Mouse (Mus musculus): ENCODE results near the gene Gemin4. TPM values are rescaled to one million over a fixed set of nuclear protein-coding genes. Genes with fewer than 3 reads are reported as not detected.

Gemin4 gene
- polyA plus RNA-seq, 1 experiment from 2014 or later, result 13.8 TPM

- H3K9ac ChIP-seq (replicated peaks; ENCODE audit: low read depth), result no peak overlapping the region
Measured at GRCm38 (mm10) chr11:76168976-76169375, 48.5 kb downstream of the Gemin4 start.

GRCm38 (mm10) chr11:76167079-76167765 is 50.2 kb downstream of the Gemin4 start:
- H3K4me2 ChIP-seq (replicated peaks; ENCODE audit: low read depth, low read length), result no peak overlapping the region
- H3K4me1 ChIP-seq (ENCODE audit: insufficient read depth, low read depth, low read length), result no peaks in the 10 kb centered on the region
- WGBS, result 12% methylated on average over 5 of the region's 5 CpGs
- no peak overlapping the region for H3K27ac ChIP-seq (ENCODE audit: low read length)
- H3K4me3 ChIP-seq (ENCODE audit: low read depth, low read length), result no peak overlapping the region
- ATAC-seq, result peak; percentile 59
- no peak overlapping the region for H3K9ac ChIP-seq (replicated peaks; ENCODE audit: low read depth)
- no peaks in the 10 kb centered on the region for H3K9me3 ChIP-seq (ENCODE audit: low read length)
- no peaks in the 10 kb centered on the region for H3K36me3 ChIP-seq (ENCODE audit: insufficient read depth, low read length)
- peak; percentile 82 for DNase-seq (ENCODE audit: low spot score)
- TF ChIP-seq CTCF (IDR thresholded peaks at IDR 0.05), result peak; percentile 81
- no peak for TF ChIP-seq EP300 (IDR thresholded peaks at IDR 0.05)
- no peaks in the 10 kb centered on the region for H3K27me3 ChIP-seq (replicated peaks; ENCODE audit: insufficient read depth, low read length)

More at GRCm38 (mm10) chr11:76168976-76169375, 48.5 kb downstream of the Gemin4 start:
- H3K4me3 ChIP-seq (ENCODE audit: low read depth, low read length), result no peak overlapping the region
- H3K4me2 ChIP-seq (replicated peaks; ENCODE audit: low read depth, low read length), result no peak overlapping the region
- TF ChIP-seq CTCF (IDR thresholded peaks at IDR 0.05) (no peak), EP300 (IDR thresholded peaks at IDR 0.05) (no peak)
- H3K27ac ChIP-seq (ENCODE audit: low read length), result no peak overlapping the region
- ATAC-seq (no peak), DNase-seq (ENCODE audit: low spot score) (no peak)
- 87% methylated on average over 3 of the region's 3 CpGs for WGBS
- 0 out of 2 replicates have a peak, but pooled peaks cover 5% of the 10 kb centered on the region for H3K36me3 ChIP-seq (ENCODE audit: insufficient read depth, low read length)
- no peaks in the 10 kb centered on the region for H3K4me1 ChIP-seq (ENCODE audit: insufficient read depth, low read depth, low read length)
- no peaks in the 10 kb centered on the region for H3K27me3 ChIP-seq (replicated peaks; ENCODE audit: insufficient read depth, low read length)
- no peaks in the 10 kb centered on the region for H3K9me3 ChIP-seq (ENCODE audit: low read length)

- no peaks in the 10 kb centered on the region for H3K27me3 ChIP-seq (replicated peaks; ENCODE audit: insufficient read depth, low read length)
- no peaks in the 10 kb centered on the region for H3K36me3 ChIP-seq (ENCODE audit: insufficient read depth, low read length)
- no peak overlapping the region for H3K27ac ChIP-seq (ENCODE audit: low read length)
- no peak overlapping the region for H3K9ac ChIP-seq (replicated peaks; ENCODE audit: low read depth)
- ATAC-seq (peak; percentile 30; the same call in 1 of the 2 replicates), DNase-seq (ENCODE audit: low spot score) (no peak)
- no peak overlapping the region for H3K4me3 ChIP-seq (ENCODE audit: low read depth, low read length)
- WGBS, result 79% methylated on average over 4 of the region's 4 CpGs
- no peaks in the 10 kb centered on the region for H3K4me1 ChIP-seq (ENCODE audit: insufficient read depth, low read depth, low read length)
- TF ChIP-seq CTCF (IDR thresholded peaks at IDR 0.05) (no peak), EP300 (IDR thresholded peaks at IDR 0.05) (no peak)
- no peak overlapping the region for H3K4me2 ChIP-seq (replicated peaks; ENCODE audit: low read depth, low read length)
- no peaks in the 10 kb centered on the region for H3K9me3 ChIP-seq (ENCODE audit: low read length)
Measured at GRCm38 (mm10) chr11:76166657-76167056, 50.8 kb downstream of the Gemin4 start.

Other genes starting within 250 kb of the Gemin4 start
- 15.5 and 20.2 TPM in 2 replicates for gene 1700016K19Rik, start 217.8 kb downstream of the Gemin4 start, polyA plus RNA-seq (2015; fragmentation: Nextera tagmentation; extraction: Ambion mirVana)
- gene Rflnb, start 189.9 kb downstream of the Gemin4 start, polyA plus RNA-seq (2015; fragmentation: Nextera tagmentation; extraction: Ambion mirVana), result 54.3 and 54.4 TPM in 2 replicates
- gene Vps53, start 38.0 kb downstream of the Gemin4 start, polyA plus RNA-seq (2015; fragmentation: Nextera tagmentation; extraction: Ambion mirVana), result 28.5 and 29.7 TPM in 2 replicates
- 27.0 and 33.8 TPM in 2 replicates for gene Fam57a, start 38.0 kb downstream of the Gemin4 start, polyA plus RNA-seq (2015; fragmentation: Nextera tagmentation; extraction: Ambion mirVana)
- gene Dbil5, start 56 bp downstream of the Gemin4 start, polyA plus RNA-seq (2015; fragmentation: Nextera tagmentation; extraction: Ambion mirVana), result 0.77 and 0.87 TPM in 2 replicates
- 7.7 and 8.0 TPM in 2 replicates for gene Mrm3, start 26.1 kb upstream of the Gemin4 start, polyA plus RNA-seq (2015; fragmentation: Nextera tagmentation; extraction: Ambion mirVana)
- 85.9 and 99.6 TPM in 2 replicates for gene Glod4, start 26.1 kb upstream of the Gemin4 start, polyA plus RNA-seq (2015; fragmentation: Nextera tagmentation; extraction: Ambion mirVana)
- 11.7 and 11.9 TPM in 2 replicates for gene Nxn, start 181.5 kb upstream of the Gemin4 start, polyA plus RNA-seq (2015; fragmentation: Nextera tagmentation; extraction: Ambion mirVana)
- 64.4 and 81.7 TPM in 2 replicates for gene Timm22, start 189.3 kb upstream of the Gemin4 start, polyA plus RNA-seq (2015; fragmentation: Nextera tagmentation; extraction: Ambion mirVana)

All from lung, postnatal 0 days (tissue).